Mouse (Mus musculus) ovary, postnatal 14 days (tissue): ENCODE data around the gene Gm10840.

Experiments used
- DNase-seq: peaks from one replicate; pipeline ENCODE4 v3.0.0; 2022; ENCODE audit warnings: low spot score

Gene Gm10840

GRCm38 (mm10) chr11:106159921-106160840 is 469 bp upstream of the Gm10840 start:
- DNase-seq = peak; percentile 61

GRCm38 (mm10) chr11:106162237-106162636 is 1.6 kb downstream of the Gm10840 start:
- DNase-seq = no peak

- DNase-seq = no peak
Measured at GRCm38 (mm10) chr11:106163546-106163945, 2.9 kb downstream of the Gm10840 start.

DNA sequence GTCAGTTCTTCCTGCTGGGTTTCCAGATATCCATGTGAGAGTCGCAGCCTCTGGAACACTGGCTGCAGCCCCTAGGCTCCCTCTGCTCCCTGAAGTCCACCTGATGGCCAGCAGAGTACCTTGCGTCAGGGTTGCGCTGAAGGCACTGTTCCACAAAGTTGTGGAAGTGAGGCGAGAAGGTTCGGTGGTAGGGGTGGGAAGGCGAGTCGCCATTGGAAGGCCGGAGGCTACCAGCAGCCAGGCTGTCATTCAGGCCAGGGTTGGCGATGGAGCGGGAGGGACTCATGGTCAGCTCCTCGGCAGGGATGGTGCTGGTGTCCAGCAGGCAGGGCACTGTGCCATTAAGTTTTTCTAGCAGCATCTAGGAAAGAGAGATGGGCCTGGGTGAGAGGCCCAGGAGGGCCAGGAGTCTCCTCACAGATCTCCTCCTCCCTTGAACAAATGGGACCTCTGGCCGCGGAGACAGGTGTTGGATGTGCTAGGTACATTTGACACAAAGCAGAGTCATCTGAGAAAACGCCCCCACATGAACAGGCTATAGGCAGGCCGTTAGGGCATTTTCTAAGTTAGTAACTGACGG is 4.0 kb downstream of the Gm10840 start:
- no peak for DNase-seq

DNA sequence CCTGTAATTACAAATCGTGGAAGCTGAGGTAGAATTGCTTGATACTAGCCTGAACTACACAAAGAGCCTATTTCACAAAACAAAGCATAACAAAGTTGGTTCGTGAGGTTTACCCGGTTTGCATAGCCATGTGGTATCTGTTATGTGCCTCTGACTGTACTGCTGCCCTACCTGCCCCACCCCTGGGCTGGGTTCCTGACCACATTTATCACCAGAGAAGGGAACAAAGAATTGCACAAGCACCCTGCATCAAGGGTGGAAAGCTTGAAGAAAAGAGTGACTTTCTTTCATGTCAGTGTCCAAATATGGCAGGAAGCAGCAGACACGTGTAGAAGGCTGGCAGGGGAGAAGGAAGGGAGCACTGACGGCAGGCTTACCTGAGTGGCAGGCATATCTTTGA is 6.8 kb downstream of the Gm10840 start:
- no peak for DNase-seq

DNA sequence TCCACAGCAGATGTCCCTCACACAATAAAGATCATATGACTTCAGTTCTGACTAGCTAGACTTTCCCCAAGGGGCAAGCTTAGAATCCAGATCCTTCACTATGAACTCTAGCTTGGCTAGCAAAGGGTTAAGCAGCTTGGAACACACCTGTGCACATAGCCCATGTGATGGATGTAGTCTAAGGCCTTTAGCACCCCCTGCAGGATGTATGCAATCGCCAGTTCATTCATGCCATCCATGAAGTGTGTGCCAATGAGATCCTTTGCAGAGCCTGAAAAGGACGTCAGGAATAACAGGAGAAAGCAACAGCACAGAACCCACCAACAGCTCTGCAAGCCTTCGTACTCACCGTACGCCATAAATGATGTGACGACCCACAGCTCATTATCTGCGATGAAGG is 10.2 kb downstream of the Gm10840 start:
- no peak for DNase-seq

DNA sequence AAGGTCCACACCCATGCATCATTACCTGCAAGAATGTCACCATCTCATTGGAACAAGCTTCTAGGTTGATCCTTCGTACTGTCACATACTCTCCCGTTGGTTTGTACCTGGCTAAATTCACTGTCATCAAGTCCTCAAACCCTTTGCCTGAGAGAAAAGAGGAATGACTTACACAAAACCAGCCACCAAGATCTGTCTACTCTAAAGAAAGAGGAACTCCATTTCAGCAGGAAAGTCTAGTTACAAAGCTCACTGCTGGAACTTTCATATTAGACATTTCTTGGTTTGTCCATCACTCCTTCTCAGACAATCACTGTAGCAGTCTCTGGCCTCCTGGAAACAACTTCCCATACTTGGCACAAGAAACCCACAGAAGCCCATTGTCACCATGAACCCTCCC is 12.6 kb downstream of the Gm10840 start:
- DNase-seq = no peak

- DNase-seq = no peak
Measured at GRCm38 (mm10) chr11:106174372-106174771, 13.7 kb downstream of the Gm10840 start.

GRCm38 (mm10) chr11:106175081-106175480 is 14.4 kb downstream of the Gm10840 start:
- no peak for DNase-seq

DNA sequence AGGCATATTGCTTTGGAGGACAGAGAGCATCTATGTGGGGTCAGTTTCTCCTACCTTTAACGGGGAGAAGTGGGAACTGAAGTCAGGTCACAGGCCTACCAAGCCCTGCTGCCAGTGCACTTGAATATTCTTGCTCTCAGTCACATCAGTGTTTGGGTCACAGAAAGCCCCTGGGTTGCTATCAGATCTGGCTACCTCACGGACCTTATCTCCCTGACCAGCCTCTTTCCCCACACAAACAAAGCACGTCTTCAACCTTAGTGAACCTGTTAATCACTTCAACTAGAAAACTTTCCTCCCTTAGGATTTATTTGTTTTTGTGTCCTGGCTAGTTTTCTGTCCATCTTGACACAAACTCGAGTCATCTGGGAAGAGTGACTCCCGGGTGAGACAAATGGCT is 15.7 kb downstream of the Gm10840 start:
- DNase-seq = no peak

- no peak for DNase-seq
Measured at GRCm38 (mm10) chr11:106178036-106178782, 17.6 kb downstream of the Gm10840 start.

DNA sequence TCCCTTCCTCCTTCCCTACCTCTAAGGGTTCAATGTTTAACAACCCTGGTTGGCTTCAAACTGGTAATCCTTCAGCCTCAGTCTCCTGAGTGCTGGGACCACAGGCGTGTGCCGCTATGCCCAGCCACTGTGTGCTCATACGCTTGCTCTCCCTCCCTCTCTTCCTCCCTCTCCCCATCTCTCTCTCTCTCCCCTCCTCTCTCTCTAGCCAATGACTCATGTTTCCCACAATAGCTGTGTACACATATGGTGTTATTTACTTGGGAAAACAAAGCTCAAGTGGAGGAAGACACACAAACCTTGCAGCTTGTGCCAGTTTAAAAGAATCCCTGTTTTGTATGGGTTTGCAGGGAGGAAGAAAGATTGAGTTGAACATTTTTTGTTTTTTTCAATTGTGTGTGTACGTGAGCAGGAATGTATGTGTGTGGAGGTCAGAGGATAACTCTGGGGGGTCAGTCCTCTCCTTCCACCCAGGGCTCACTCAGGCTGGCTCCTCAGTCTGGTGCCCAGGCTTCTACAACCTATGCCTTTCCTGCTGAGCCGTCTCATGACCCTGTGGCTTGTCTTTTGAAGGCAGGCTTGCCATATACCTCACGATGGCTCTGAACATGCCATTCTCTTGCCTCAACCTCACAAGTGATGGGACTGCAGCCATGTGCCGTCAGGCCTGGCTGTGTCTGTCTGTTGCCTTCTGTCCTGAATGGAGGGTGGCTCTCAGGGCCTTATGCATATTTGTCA is 19.2 kb downstream of the Gm10840 start:
- DNase-seq = no peak

DNA sequence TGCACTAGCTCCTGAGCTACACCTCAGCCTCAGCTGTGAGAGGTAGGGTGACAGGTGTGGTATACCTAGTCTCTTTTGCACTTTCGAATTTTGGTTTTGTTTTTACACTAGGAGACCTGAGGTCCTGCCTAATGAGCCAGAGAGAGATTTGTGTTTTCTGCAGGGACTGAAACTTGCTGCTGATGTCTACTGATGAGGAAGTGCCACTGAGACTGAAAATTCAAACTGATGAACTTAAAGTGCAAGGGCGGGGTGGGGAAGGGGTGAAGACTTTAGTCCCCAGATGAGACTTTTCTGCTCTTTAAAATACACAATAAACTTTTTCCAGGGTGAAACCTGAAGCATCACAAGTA is 19.8 kb downstream of the Gm10840 start:
- DNase-seq = no peak

DNA sequence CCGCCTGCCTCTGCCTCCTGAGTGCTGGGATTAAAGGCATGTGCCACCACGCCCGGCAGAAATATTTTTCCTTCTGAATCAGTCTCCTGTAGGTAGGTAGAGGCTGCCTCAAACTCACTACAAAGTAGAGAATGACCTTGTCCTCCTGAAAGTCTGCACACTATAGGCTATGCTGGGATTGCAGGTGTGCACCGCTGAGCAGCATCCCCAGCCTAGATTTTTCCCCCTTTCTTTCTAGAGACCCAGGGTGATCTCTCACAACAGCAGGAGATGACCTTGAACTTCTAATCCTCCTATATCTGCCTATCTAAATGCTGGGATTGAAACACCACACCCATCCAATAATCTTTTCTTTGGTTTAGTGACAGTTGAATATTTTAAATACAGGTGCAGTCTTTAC is 26.7 kb downstream of the Gm10840 start:
- DNase-seq = no peak

GRCm38 (mm10) chr11:106191716-106192115 is 31.1 kb downstream of the Gm10840 start:
- no peak for DNase-seq

GRCm38 (mm10) chr11:106192241-106192640 is 31.6 kb downstream of the Gm10840 start:
- no peak for DNase-seq

DNA sequence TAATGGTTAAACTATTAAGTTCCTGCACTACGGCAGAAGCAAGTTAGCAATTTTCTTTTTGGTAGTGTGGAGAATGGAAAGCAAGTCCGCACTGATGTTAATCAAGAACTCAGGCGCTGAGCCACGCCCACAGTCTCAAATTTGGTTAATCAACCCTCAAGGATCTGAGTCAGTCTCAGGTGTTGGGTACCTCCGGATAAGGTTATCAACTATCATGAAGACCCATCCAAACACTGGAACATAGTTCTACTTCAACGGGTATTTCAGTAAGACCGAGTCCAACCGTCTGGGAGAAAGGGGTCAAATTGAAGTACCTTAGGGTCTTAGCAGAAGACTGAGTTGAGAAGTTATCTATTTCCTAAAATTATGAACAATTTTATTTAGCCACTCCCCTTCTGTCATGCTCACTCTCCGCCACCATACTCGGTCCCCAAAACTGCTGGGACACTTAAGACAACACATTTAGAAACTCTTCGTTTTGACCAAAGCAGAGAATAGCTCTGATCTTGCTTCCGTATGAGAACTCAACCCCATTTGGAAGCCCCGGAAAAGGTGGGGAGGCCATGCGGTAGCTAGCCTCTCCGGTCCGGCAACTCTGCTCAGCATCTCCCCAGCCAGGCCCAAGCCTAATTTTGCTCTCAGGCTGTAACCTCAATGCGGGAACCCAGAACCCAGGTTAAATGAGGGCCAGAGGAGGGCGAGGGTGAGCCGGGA is 32.2 kb downstream of the Gm10840 start:
- DNase-seq = no peak

GRCm38 (mm10) chr11:106193371-106194154 is 32.9 kb downstream of the Gm10840 start:
- DNase-seq = peak; percentile 93

GRCm38 (mm10) chr11:106194155-106194541 is 33.5 kb downstream of the Gm10840 start:
- no peak for DNase-seq

GRCm38 (mm10) chr11:106194891-106195290 is 34.2 kb downstream of the Gm10840 start:
- no peak for DNase-seq

GRCm38 (mm10) chr11:106195341-106195740 is 34.7 kb downstream of the Gm10840 start:
- DNase-seq = no peak
